Mouse (Mus musculus): ENCODE results near the gene Peli2.

DNA sequence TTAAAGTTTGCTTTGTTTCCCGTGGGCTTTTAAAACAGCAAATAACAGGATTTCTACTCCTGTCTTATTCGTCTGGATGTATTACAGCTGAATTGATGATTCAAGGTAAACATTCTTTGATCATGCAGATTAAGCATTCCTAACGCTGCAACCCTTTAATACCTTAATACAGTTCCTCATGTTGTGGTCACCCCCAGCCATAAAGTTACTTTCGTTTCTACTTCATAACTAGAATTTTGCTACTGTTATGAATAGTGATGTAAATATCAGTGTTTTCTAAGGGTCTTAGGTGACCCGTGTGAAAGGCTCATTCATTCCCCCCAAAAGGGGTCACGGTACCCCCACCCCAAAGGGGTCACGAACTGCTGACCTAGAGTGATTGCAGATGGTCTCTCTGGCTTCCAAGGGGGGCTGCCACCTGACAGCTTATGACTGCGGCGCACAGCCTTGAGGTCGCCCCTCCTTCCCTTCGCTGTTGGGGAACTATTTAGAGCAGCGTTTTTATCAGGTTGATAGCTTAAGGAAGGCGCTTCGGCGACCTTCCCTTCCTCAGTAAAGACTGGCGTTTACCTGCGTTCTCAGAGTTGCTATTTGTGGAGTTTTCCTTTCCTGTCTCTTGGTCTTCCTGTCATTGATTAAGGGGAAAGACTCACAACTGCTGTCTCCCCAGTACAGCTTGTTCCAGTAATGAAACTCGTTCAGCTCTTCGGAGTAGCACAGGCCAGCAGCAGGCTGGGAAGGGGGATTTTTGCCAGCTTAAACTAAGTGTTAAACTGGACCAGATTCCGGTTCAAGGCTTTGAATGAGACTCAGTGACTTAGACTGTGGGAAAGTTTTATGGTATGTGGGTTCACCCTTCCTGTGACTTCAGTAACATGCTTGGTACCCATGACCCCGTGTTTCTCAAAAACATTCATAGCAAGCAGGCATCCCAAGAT is 12.5 kb downstream of the Peli2 start:
- no peak for TF ChIP-seq CTCF (IDR thresholded peaks at IDR 0.05; ENCODE audit: insufficient read depth, low read depth, low read length)
- no peak for TF ChIP-seq POLR2A (IDR thresholded peaks at IDR 0.05; ENCODE audit: insufficient read depth, low read depth, low read length)

Measured in olfactory bulb, adult 2 months (tissue).